Mouse (Mus musculus): ENCODE measurements at regions not wholly inside any gene's neighbourhood (a gene's known extent, or its start where the extent isn't known, plus 50 kb on each side); places are given as distances from the start of the nearest gene placed in this dataset.

DNA sequence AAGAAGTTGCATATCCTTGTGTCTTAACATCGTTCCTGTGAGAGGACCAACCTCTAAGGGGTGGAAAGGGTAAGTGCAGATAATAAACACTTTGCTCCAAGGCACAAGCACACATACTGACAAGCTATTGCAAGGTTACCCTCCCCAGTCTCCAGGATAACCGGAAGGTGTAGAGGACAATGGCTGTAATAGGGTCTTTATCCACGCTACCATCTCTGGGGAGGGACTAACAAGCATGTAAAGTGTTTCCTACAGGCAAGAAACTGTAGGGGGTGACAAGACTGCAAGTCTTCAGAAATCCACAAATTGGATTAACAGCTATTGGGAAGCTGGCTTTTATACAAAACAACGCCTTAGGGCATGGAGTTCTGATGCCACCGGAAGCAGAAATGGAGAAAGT is 197.5 kb upstream of the Chl1 start:
- no peak for TF ChIP-seq EP300 (IDR thresholded peaks at IDR 0.05; ENCODE audit: low read depth in 1 of 2, low read length in 2 of 2)
- no peak for TF ChIP-seq E2F4 (IDR thresholded peaks at IDR 0.05; ENCODE audit: borderline replicate concordance, low read depth, low read length)
- TF ChIP-seq POLR2A (IDR thresholded peaks at IDR 0.05; ENCODE audit: control insufficient read depth in 1 of 2, insufficient read depth in 1 of 2, low read depth in 1 of 2, low read length in 2 of 2, poor library complexity in 1 of 2): no peak

All from MEL (cell line).